Mouse (Mus musculus) embryonic facial prominence, embryonic 14.5 days (tissue): ENCODE measurements at regions not wholly inside any gene's neighbourhood (a gene's known extent, or its start where the extent isn't known, plus 50 kb on each side); places are given as distances from the start of the nearest gene placed in this dataset.

Experiments used
- ATAC-seq: fragments of 200-750 bp; cut with Nextera tagmentation; 2 replicates; pipeline ENCODE4 v1.8.0; 2017; ENCODE audit warnings: low read depth, moderate number of reproducible peaks, moderate TSS enrichment
- DNase-seq: peaks from one replicate; pipeline ENCODE4 v3.0.0-alpha.2; 2015; ENCODE audit warnings: low spot score
- H3K27ac ChIP-seq: fragments of 300-500 bp; sonication (generic); replicated peaks from 2 replicates; pipeline ENCODE4 v1.5.1; 2014; ENCODE audit warnings: low read depth, mild to moderate bottlenecking, low read length, moderate library complexity
- H3K27me3 ChIP-seq: fragments of 300-500 bp; sonication (generic); replicated peaks from 2 replicates; pipeline ENCODE4 v1.6.1; 2014; ENCODE audit warnings: low read length; ENCODE audit not compliant: control insufficient read depth, insufficient read depth
- H3K36me3 ChIP-seq: fragments of 300-500 bp; sonication (generic); 2 replicates; pipeline ENCODE4 v1.6.1; 2014; ENCODE audit warnings: low read length, mixed read lengths; ENCODE audit not compliant: control insufficient read depth, insufficient read depth
- H3K4me1 ChIP-seq: fragments of 300-500 bp; sonication (generic); 2 replicates; pipeline ENCODE4 v1.6.1; 2014; ENCODE audit warnings: antibody characterized with exemption, low read length; ENCODE audit not compliant: control insufficient read depth, insufficient read depth
- H3K4me2 ChIP-seq: fragments of 300-500 bp; sonication (generic); 2 replicates; pipeline ENCODE4 v1.6.1; 2014; ENCODE audit warnings: low read depth, mild to moderate bottlenecking, low read length, moderate library complexity, mixed read lengths
- H3K4me3 ChIP-seq: fragments of 300-500 bp; sonication (generic); 2 replicates; pipeline ENCODE4 v1.5.1; 2014; ENCODE audit warnings: low read depth, mild to moderate bottlenecking, low read length
- H3K9ac ChIP-seq: fragments of 300-500 bp; sonication (generic); 2 replicates; pipeline ENCODE4 v1.6.1; 2014; ENCODE audit warnings: low read depth, mild to moderate bottlenecking, low read length, moderate library complexity, mixed read lengths
- H3K9me3 ChIP-seq: fragments of 300-500 bp; sonication (generic); 2 replicates; pipeline ENCODE4 v1.6.1; 2016; ENCODE audit warnings: low read length; ENCODE audit not compliant: control insufficient read depth
- WGBS: fragments of 180-500 bp; shearing (Covaris S2); extraction: QIAGEN DNeasy Blood & Tissue Kit; methylation state at CpG from one replicate; pipeline ENCODE4 v1.1.7; 2014; 5-methylcytosine and 5-hydroxymethylcytosine counted together

DNA sequence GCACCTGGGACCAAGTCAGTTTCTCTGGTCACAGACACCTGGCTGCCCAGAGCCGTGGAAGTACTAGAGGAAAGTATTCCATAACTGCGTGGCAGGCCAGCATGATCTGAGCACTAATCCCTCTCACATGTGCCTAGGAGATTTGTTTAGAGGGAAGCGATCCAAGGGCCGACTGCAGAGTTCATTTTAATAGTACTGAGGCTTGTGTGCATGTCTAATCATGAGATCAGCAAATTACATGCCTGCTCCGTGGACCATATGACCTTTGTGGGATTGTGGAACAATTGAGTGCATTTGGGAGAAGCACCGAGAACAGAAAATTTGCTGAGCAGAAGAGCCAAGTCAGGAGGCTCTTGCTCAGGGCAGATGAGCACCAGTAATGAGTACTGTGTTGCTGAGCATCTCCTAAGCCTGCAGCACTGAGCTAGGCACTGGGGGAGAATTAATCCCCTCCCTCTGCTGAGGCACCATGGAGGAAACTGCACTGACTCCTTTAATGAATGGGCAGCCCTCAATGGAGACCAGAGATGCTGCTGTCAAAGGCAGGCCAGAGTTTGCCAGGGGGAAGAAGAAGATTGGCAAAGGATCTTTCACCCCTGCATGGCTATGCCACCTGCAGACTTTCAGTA is 445.1 kb upstream of the Meis1 start:
- H3K4me3 ChIP-seq, result no peak overlapping the region
- no peaks in the 10 kb centered on the region for H3K36me3 ChIP-seq
- H3K9ac ChIP-seq, result no peak overlapping the region
- WGBS, result 24% methylated on average over 6 of the region's 6 CpGs
- DNase-seq (peak; percentile 83), ATAC-seq (peak; percentile 70)
- H3K9me3 ChIP-seq, result peaks cover 3% of the 10 kb centered on the region; the same call in 1 of the 2 replicates
- no peak overlapping the region for H3K27ac ChIP-seq
- H3K4me1 ChIP-seq, result no peaks in the 10 kb centered on the region
- no peak overlapping the region for H3K4me2 ChIP-seq
- no peaks in the 10 kb centered on the region for H3K27me3 ChIP-seq

DNA sequence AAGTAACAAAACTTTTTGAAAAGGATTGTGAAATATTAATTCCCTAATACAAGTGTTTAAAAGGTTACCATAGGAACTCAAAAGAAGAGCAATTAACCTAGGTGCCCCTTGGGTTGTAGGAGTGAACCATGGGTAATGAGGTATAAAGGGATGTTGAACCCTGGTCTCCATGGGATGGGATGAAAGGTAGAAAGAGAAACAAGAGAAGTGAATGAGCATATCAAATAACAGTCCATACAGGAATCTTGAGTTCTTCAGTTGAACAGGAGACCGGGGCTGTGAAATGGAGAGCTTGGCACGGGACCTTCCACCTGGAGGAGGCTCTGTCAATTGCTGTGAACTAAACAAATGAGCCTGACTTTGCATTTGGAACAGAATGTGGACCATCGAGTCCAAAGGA is 449.6 kb upstream of the Meis1 start:
- Histone ChIP-seq H3K4me3 (no peak overlapping the region), H3K27me3 (no peaks in the 10 kb centered on the region), H3K4me1 (no peaks in the 10 kb centered on the region), H3K9ac (no peak overlapping the region), H3K9me3 (peaks cover 3% of the 10 kb centered on the region; the same call in 1 of the 2 replicates), H3K4me2 (no peak overlapping the region), H3K36me3 (no peaks in the 10 kb centered on the region), H3K27ac (no peak overlapping the region)
- DNase-seq (no peak), ATAC-seq (no peak)
- WGBS, result 69% methylated on average over 3 of the region's 3 CpGs

DNA sequence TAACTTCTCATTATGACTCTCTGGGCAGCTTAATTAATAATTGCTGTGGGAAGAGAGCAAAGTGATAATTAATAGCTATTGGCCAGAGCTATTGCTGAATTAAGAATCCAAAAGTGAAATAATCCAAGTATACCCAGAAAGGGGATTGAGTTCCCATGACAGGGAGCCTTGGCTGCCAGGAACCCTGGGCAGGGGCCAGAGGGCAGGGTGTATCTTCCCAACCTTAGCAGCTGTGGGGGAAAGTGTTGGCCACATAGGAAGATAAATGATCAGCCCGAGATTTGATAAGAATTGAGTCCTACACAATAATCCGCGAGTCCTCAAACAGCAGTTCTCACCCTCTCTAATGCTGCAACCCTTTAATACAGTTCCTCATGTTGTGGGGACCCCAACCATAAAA is 450.0 kb upstream of the Meis1 start:
- Histone ChIP-seq H3K27ac (no peak overlapping the region), H3K4me1 (no peaks in the 10 kb centered on the region), H3K27me3 (no peaks in the 10 kb centered on the region), H3K36me3 (no peaks in the 10 kb centered on the region), H3K9me3 (peaks cover 3% of the 10 kb centered on the region; the same call in 1 of the 2 replicates), H3K9ac (no peak overlapping the region), H3K4me3 (no peak overlapping the region), H3K4me2 (no peak overlapping the region)
- DNase-seq (no peak), ATAC-seq (no peak)
- WGBS, result 85% methylated on average over 3 of the region's 3 CpGs

DNA sequence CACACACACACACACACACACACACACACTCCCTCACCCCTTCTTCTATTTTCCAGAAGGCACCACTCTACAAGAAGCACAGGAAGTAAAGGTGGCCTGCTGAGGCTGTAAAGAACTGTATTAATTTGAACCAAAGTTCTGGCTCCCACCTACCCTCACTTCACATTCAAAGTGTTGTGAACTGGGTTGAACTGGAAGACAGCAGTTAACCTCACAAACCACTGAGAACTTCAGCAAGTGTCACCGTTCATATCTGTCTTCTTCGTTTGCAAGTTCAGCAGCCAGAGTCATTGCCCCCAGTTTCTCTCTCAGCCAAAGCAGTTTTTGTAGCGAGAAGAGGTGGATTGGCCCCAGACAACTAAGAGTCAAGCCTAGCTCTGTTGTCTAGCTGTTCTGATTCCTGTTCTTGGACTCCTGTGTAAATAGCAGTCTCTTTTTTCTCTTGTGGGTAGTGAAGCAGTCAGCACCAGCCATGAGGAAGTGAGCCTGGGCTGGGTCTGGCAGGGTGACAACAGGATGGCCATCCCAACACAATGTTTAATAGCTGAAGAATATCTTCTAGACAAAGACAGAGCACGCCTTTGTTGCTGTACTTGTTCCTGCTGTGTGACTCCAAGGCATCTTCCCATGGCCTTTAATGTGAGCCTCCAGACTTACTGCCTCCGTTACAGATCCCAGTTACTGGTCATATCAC is 452.0 kb upstream of the Meis1 start:
- Histone ChIP-seq H3K9ac (no peak overlapping the region), H3K4me1 (peaks cover 4% of the 10 kb centered on the region; the same call in 1 of the 2 replicates), H3K27ac (no peak overlapping the region), H3K9me3 (peaks cover 3% of the 10 kb centered on the region; the same call in 1 of the 2 replicates), H3K27me3 (no peaks in the 10 kb centered on the region), H3K4me3 (no peak overlapping the region), H3K4me2 (no peak overlapping the region), H3K36me3 (no peaks in the 10 kb centered on the region)
- WGBS, result 92% methylated on average over 5 of the region's 5 CpGs
- no peak for DNase-seq
- no peak for ATAC-seq

DNA sequence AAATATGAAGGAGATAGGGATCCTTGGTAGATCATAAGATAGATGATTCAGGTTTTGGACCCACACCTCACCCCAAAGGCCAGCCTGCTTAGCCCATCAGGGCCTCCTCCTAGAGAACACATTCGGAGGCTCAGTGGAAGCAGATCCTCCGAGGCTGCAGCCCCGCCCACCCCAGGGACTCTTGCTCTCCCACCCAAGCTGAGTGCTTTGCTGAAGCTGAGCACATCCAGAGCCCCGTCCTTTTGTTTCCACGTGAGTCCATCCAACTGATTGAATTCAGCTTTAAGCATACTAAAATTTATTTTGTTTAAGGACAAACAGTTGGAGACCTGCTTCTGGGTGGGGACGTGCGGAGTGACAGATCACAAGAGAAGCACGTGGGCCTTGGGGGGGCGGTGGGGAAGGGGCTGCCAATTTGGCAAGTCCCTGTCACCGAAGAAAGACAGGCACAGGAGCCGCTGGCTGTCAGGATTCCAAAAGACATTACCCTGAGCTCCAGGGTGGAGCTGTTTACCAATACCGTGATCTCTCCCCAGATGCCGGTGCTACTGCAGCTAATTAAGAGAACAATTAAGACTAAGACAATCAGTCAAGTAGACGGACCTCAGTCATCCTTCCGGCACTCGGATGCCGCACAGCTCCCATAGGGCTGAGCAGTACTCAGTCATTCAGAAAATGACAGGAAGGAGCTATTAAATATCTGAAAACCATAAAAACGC is 448.9 kb upstream of the Spred2 start:
- peaks cover 4% of the 10 kb centered on the region; the same call in 1 of the 2 replicates for H3K4me1 ChIP-seq
- no peaks in the 10 kb centered on the region for H3K27me3 ChIP-seq
- no peaks in the 10 kb centered on the region for H3K36me3 ChIP-seq
- no peak overlapping the region for H3K9ac ChIP-seq
- WGBS, result 29% methylated on average over 18 of the region's 18 CpGs
- DNase-seq (no peak), ATAC-seq (no peak)
- H3K9me3 ChIP-seq, result no peaks in the 10 kb centered on the region
- H3K4me2 ChIP-seq, result peak overlapping the region; percentile 36; the same call in 1 of the 2 replicates
- no peak overlapping the region for H3K27ac ChIP-seq
- 0 out of 2 replicates have a peak overlapping the region, but pooled peaks have one; percentile 2 for H3K4me3 ChIP-seq

GRCm38 (mm10) chr11:19493089-19493756 is 431.0 kb upstream of the Spred2 start:
- no peak for DNase-seq
- H3K36me3 ChIP-seq, result no peaks in the 10 kb centered on the region
- H3K4me1 ChIP-seq, result no peaks in the 10 kb centered on the region
- H3K27ac ChIP-seq, result no peak overlapping the region
- H3K9me3 ChIP-seq, result no peaks in the 10 kb centered on the region
- ATAC-seq, result no peak
- no peak overlapping the region for H3K9ac ChIP-seq
- no peak overlapping the region for H3K4me2 ChIP-seq
- H3K27me3 ChIP-seq, result no peaks in the 10 kb centered on the region
- H3K4me3 ChIP-seq, result no peak overlapping the region
- 74% methylated on average over 2 of the region's 2 CpGs for WGBS

GRCm38 (mm10) chr11:19521721-19522120 is 402.5 kb upstream of the Spred2 start:
- no peak overlapping the region for H3K27ac ChIP-seq
- H3K9ac ChIP-seq, result no peak overlapping the region
- H3K4me3 ChIP-seq, result no peak overlapping the region
- no peaks in the 10 kb centered on the region for H3K36me3 ChIP-seq
- no peaks in the 10 kb centered on the region for H3K4me1 ChIP-seq
- WGBS, result 89% methylated on average over 3 of the region's 3 CpGs
- H3K4me2 ChIP-seq, result no peak overlapping the region
- no peaks in the 10 kb centered on the region for H3K27me3 ChIP-seq
- ATAC-seq (no peak), DNase-seq (no peak)
- no peaks in the 10 kb centered on the region for H3K9me3 ChIP-seq

GRCm38 (mm10) chr11:19523853-19524487 is 400.2 kb upstream of the Spred2 start:
- H3K9me3 ChIP-seq, result no peaks in the 10 kb centered on the region
- no peak overlapping the region for H3K9ac ChIP-seq
- no peak overlapping the region for H3K27ac ChIP-seq
- no peaks in the 10 kb centered on the region for H3K27me3 ChIP-seq
- DNase-seq (no peak), ATAC-seq (no peak)
- 57% methylated on average over 6 of the region's 6 CpGs for WGBS
- no peaks in the 10 kb centered on the region; the same call in 1 of the 2 replicates for H3K4me1 ChIP-seq
- no peak overlapping the region for H3K4me3 ChIP-seq
- no peaks in the 10 kb centered on the region for H3K36me3 ChIP-seq
- H3K4me2 ChIP-seq, result no peak overlapping the region
